Mouse (Mus musculus) heart, postnatal 0 days (tissue): ENCODE results near the gene Kcng3. TPM values are rescaled to one million over a fixed set of nuclear protein-coding genes. Genes with fewer than 3 reads are reported as not detected.

ENCODE experiments used
- ATAC-seq: fragments of 200-750 bp; cut with Nextera tagmentation; 2 replicates; pipeline ENCODE4 v1.8.0; 2017; ENCODE audit warnings: low read depth, moderate number of reproducible peaks, moderate library complexity; ENCODE audit not compliant: insufficient read depth
- DNase-seq: peaks from one replicate; pipeline ENCODE4 v3.0.0-alpha.2; 2016; ENCODE audit warnings: low spot score
- H3K27ac ChIP-seq: fragments of 300-500 bp; sonication (generic); 2 replicates; pipeline ENCODE4 v1.5.1; 2014; ENCODE audit warnings: low read depth, mild to moderate bottlenecking
- H3K27me3 ChIP-seq: fragments of 300-500 bp; sonication (generic); 2 replicates; pipeline ENCODE4 v1.6.1; 2014; ENCODE audit warnings: low read length, mixed read lengths; ENCODE audit not compliant: control insufficient read depth, insufficient read depth
- H3K36me3 ChIP-seq: fragments of 300-500 bp; sonication (generic); replicated peaks from 2 replicates; pipeline ENCODE4 v1.6.1; 2014; ENCODE audit warnings: low read length, mixed read lengths; ENCODE audit not compliant: control insufficient read depth, insufficient read depth
- H3K4me1 ChIP-seq: fragments of 300-500 bp; sonication (generic); 2 replicates; pipeline ENCODE4 v1.6.1; 2014; ENCODE audit warnings: antibody characterized with exemption; ENCODE audit not compliant: control insufficient read depth, insufficient read depth
- H3K4me2 ChIP-seq: fragments of 300-500 bp; sonication (generic); 2 replicates; pipeline ENCODE4 v1.6.1; 2014; ENCODE audit warnings: low read depth, mild to moderate bottlenecking, low read length, moderate library complexity
- H3K4me3 ChIP-seq: fragments of 300-500 bp; sonication (generic); 2 replicates; pipeline ENCODE4 v1.5.1; 2014; ENCODE audit warnings: low read depth, low read length
- H3K9ac ChIP-seq: fragments of 300-500 bp; sonication (generic); replicated peaks from 2 replicates; pipeline ENCODE4 v1.6.1; 2014; ENCODE audit warnings: low read depth, low read length, mixed read lengths
- H3K9me3 ChIP-seq: fragments of 300-500 bp; sonication (generic); replicated peaks from 2 replicates; pipeline ENCODE4 v1.6.1; 2016; ENCODE audit warnings: low read length; ENCODE audit not compliant: control insufficient read depth
- CTCF ChIP-seq: IDR thresholded peaks from 2 replicates; pipeline ENCODE4 v1.5.1; 2016; ENCODE audit warnings: antibody characterized with exemption, control low read depth, low read depth
- EP300 ChIP-seq: IDR thresholded peaks from 2 replicates; pipeline ENCODE4 v1.6.1; 2016; ENCODE audit warnings: antibody characterized with exemption, low read depth
- WGBS: fragments of 180-500 bp; shearing (Covaris S2); extraction: QIAGEN DNeasy Blood & Tissue Kit; methylation state at CpG from one replicate; pipeline ENCODE4 v1.1.7; 2014; 5-methylcytosine and 5-hydroxymethylcytosine counted together
- polyA plus RNA-seq: library from polyadenylated mRNA; unstranded; fragments of >200 nt; fragmentation: Nextera tagmentation; extraction: Ambion mirVana; gene quantifications from 2 replicates; pipeline ENCODE4 v1.2.1, GENCODE M21; 2015
- total RNA-seq: library from RNA; depleted of rRNA; stranded (reverse); fragments of >200 nt; gene quantifications from 2 replicates; pipeline ENCODE4 v1.2.3, GENCODE M21; 2014; ENCODE audit warnings: low replicate concordance; rRNA removed

Gene Kcng3
- total and polyA plus RNA-seq, 2 experiments from 2014 or later = not detected

DNA sequence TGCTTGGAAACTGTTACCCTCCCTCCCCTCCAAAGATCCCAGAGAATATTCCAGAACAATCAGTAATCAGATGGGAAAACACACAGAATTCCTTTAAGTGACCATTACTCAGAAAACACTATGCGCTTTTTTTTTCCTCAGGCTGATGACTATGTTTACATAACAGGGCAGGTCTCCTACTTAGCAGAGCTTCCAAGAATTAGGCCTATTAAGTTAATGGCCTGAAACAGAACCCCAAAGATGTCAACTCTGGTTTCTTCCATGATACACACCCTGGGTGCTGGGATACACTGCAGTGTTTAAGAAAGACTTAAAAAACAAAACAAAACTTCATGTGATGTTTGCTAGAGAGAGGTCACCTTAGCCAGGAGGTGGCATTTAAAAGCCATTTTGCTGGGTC, 93.0 kb downstream of the Kcng3 start:
- Histone ChIP-seq H3K4me2 (no peak overlapping the region), H3K4me3 (no peak overlapping the region), H3K9me3 (no peaks in the 10 kb centered on the region), H3K36me3 (no peaks in the 10 kb centered on the region), H3K4me1 (no peaks in the 10 kb centered on the region), H3K9ac (no peak overlapping the region), H3K27ac (no peak overlapping the region), H3K27me3 (no peaks in the 10 kb centered on the region)
- TF ChIP-seq EP300 = no peak
- no peak for TF ChIP-seq CTCF
- WGBS = 84% methylated on average over 1 of the region's 1 CpGs
- DNase-seq (no peak), ATAC-seq (no peak)

DNA sequence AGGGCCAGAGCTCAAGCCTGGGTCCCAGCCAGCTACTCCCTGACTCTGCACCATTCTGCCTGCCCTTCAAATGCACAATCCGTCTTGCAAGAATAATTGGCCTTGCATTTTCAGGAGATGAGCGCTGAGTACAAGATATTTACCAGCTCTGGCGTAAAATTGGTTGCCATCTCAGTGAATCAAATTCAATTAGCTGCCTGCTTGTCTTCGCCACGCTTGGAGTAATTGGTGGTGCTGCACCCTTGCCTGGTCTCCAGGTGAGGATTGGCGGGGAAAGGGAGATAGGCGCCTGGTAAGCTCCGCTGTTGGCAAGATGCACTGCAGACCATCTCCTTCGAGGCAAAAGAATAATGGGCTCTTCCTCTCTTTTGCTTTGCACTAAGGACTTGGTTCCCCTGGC, 93.6 kb downstream of the Kcng3 start:
- no peaks in the 10 kb centered on the region for H3K27me3 ChIP-seq
- no peak for TF ChIP-seq EP300
- no peak for TF ChIP-seq CTCF
- H3K4me1 ChIP-seq = no peaks in the 10 kb centered on the region
- no peak overlapping the region for H3K4me3 ChIP-seq
- H3K9me3 ChIP-seq = no peaks in the 10 kb centered on the region
- DNase-seq (no peak), ATAC-seq (no peak)
- no peaks in the 10 kb centered on the region for H3K36me3 ChIP-seq
- no peak overlapping the region for H3K27ac ChIP-seq
- H3K4me2 ChIP-seq = no peak overlapping the region
- 83% methylated on average over 9 of the region's 9 CpGs for WGBS
- no peak overlapping the region for H3K9ac ChIP-seq

Other genes with a start within 250 kb of the Kcng3 start
- gene Cox7a2l, start 114.6 kb downstream of the Kcng3 start, total RNA-seq = 487 and 666 TPM in 2 replicates
- gene Cox7a2l, start 114.6 kb downstream of the Kcng3 start, polyA plus RNA-seq = 339 and 342 TPM in 2 replicates
- 28.3 and 34.7 TPM in 2 replicates for gene Mta3, start 74.3 kb upstream of the Kcng3 start, total RNA-seq
- gene Mta3, start 74.3 kb upstream of the Kcng3 start, polyA plus RNA-seq = 34.3 and 34.6 TPM in 2 replicates
- not detected in 2 replicates for gene Haao, start 216.1 kb upstream of the Kcng3 start, total RNA-seq
- 0.08 and 0.26 TPM in 2 replicates for gene Haao, start 216.1 kb upstream of the Kcng3 start, polyA plus RNA-seq